Mouse (Mus musculus) limb, embryonic 10.5 days (tissue): ENCODE results near the gene Inf2. TPM values are rescaled to one million over a fixed set of nuclear protein-coding genes. Genes with fewer than 3 reads are reported as not detected.

Experiments
- DNase-seq: peaks from one replicate; pipeline ENCODE4 v3.0.0-alpha.2; 2017; ENCODE audit warnings: low spot score
- H3K27ac ChIP-seq: fragments of 300-500 bp; sonication (generic); 2 replicates; pipeline ENCODE4 v1.5.1; 2016; ENCODE audit warnings: mild to moderate bottlenecking
- H3K27me3 ChIP-seq: fragments of 300-500 bp; sonication (generic); 2 replicates; pipeline ENCODE4 v1.6.1; 2016; ENCODE audit warnings: low read depth, mild to moderate bottlenecking; ENCODE audit not compliant: poor library complexity, severe bottlenecking
- H3K36me3 ChIP-seq: fragments of 300-500 bp; sonication (generic); 2 replicates; pipeline ENCODE4 v1.6.1; 2016; ENCODE audit warnings: mild to moderate bottlenecking, moderate library complexity
- H3K4me1 ChIP-seq: fragments of 300-500 bp; sonication (generic); 2 replicates; pipeline ENCODE4 v1.6.1; 2016
- H3K4me3 ChIP-seq: fragments of 300-500 bp; sonication (generic); 2 replicates; pipeline ENCODE4 v1.5.1; 2016; ENCODE audit warnings: mild to moderate bottlenecking, moderate library complexity
- H3K9me3 ChIP-seq: fragments of 300-500 bp; sonication (generic); replicated peaks from 2 replicates; pipeline ENCODE4 v1.6.1; 2016; ENCODE audit warnings: mild to moderate bottlenecking
- WGBS: fragments of 180-500 bp; shearing (Covaris S2); methylation state at CpG from one replicate; pipeline ENCODE4 v1.1.7; 2016; 5-methylcytosine and 5-hydroxymethylcytosine counted together
- polyA plus RNA-seq: library from polyadenylated mRNA; unstranded; fragments of >200 nt; fragmentation: Nextera tagmentation; extraction: Ambion mirVana; gene quantifications from 2 replicates; pipeline ENCODE4 v1.2.1, GENCODE M21; 2016

Gene Inf2
- polyA plus RNA-seq, 1 experiment from 2014 or later, result 1.6 TPM

- peaks cover 17% of the 10 kb centered on the region for H3K4me1 ChIP-seq
- H3K9me3 ChIP-seq, result no peaks in the 10 kb centered on the region
- peaks cover 38% of the 10 kb centered on the region for H3K36me3 ChIP-seq
- H3K4me3 ChIP-seq, result peak overlapping the region; percentile 90
- H3K27ac ChIP-seq, result peak overlapping the region; percentile 88
- no peaks in the 10 kb centered on the region for H3K27me3 ChIP-seq
- no peak for DNase-seq
- under 1% methylated on average over 75 of the region's 75 CpGs for WGBS
Observed at GRCm38 (mm10) chr12:112644855-112645506, 56.4 kb downstream of the Inf2 start.

GRCm38 (mm10) chr12:112646139-112646538, 57.6 kb downstream of the Inf2 start:
- 68% methylated on average over 6 of the region's 6 CpGs for WGBS
- H3K4me1 ChIP-seq, result peaks cover 17% of the 10 kb centered on the region
- H3K36me3 ChIP-seq, result peaks cover 50% of the 10 kb centered on the region
- no peaks in the 10 kb centered on the region for H3K27me3 ChIP-seq
- H3K9me3 ChIP-seq, result no peaks in the 10 kb centered on the region
- H3K4me3 ChIP-seq, result peak overlapping the region; percentile 90
- H3K27ac ChIP-seq, result no peak overlapping the region
- DNase-seq, result no peak

GRCm38 (mm10) chr12:112648081-112648480, 59.5 kb downstream of the Inf2 start:
- no peak for DNase-seq
- no peaks in the 10 kb centered on the region for H3K27me3 ChIP-seq
- no peak overlapping the region for H3K27ac ChIP-seq
- WGBS, result 95% methylated on average over 5 of the region's 5 CpGs
- H3K36me3 ChIP-seq, result peaks cover 69% of the 10 kb centered on the region
- H3K4me3 ChIP-seq, result no peak overlapping the region
- H3K9me3 ChIP-seq, result no peaks in the 10 kb centered on the region
- H3K4me1 ChIP-seq, result peaks cover 17% of the 10 kb centered on the region

- Histone ChIP-seq H3K4me3 (no peak overlapping the region), H3K27ac (no peak overlapping the region), H3K9me3 (no peaks in the 10 kb centered on the region), H3K4me1 (no peaks in the 10 kb centered on the region), H3K36me3 (peaks cover 100% of the 10 kb centered on the region), H3K27me3 (no peaks in the 10 kb centered on the region)
- no peak for DNase-seq
- WGBS, result 86% methylated on average over 5 of the region's 5 CpGs
Observed at GRCm38 (mm10) chr12:112651778-112652439, 63.3 kb downstream of the Inf2 start.

GRCm38 (mm10) chr12:112653157-112653824, 64.7 kb downstream of the Inf2 start:
- Histone ChIP-seq H3K36me3 (peaks cover 100% of the 10 kb centered on the region), H3K9me3 (no peaks in the 10 kb centered on the region), H3K4me3 (no peak overlapping the region), H3K27ac (no peak overlapping the region), H3K4me1 (no peaks in the 10 kb centered on the region), H3K27me3 (no peaks in the 10 kb centered on the region)
- WGBS, result 66% methylated on average over 7 of the region's 7 CpGs
- DNase-seq, result peak; percentile 81

- Histone ChIP-seq H3K27ac (no peak overlapping the region), H3K4me3 (no peak overlapping the region), H3K27me3 (no peaks in the 10 kb centered on the region), H3K36me3 (peaks cover 100% of the 10 kb centered on the region), H3K9me3 (no peaks in the 10 kb centered on the region), H3K4me1 (no peaks in the 10 kb centered on the region)
- no peak for DNase-seq
- 91% methylated on average over 5 of the region's 5 CpGs for WGBS
Observed at GRCm38 (mm10) chr12:112654076-112654475, 65.5 kb downstream of the Inf2 start.

- Histone ChIP-seq H3K4me1 (peaks cover 15% of the 10 kb centered on the region), H3K36me3 (peaks cover 100% of the 10 kb centered on the region), H3K27me3 (no peaks in the 10 kb centered on the region), H3K9me3 (no peaks in the 10 kb centered on the region), H3K4me3 (no peak overlapping the region), H3K27ac (no peak overlapping the region)
- no peak for DNase-seq
- 95% methylated on average over 7 of the region's 7 CpGs for WGBS
Observed at GRCm38 (mm10) chr12:112658619-112659018, 70.0 kb downstream of the Inf2 start.

- Histone ChIP-seq H3K36me3 (peaks cover 100% of the 10 kb centered on the region), H3K4me3 (no peak overlapping the region), H3K9me3 (no peaks in the 10 kb centered on the region), H3K4me1 (peaks cover 20% of the 10 kb centered on the region), H3K27ac (no peak overlapping the region), H3K27me3 (no peaks in the 10 kb centered on the region)
- WGBS, result 84% methylated on average over 6 of the region's 6 CpGs
- no peak for DNase-seq
Observed at GRCm38 (mm10) chr12:112659109-112659508, 70.5 kb downstream of the Inf2 start.

- Histone ChIP-seq H3K4me3 (no peak overlapping the region), H3K27me3 (no peaks in the 10 kb centered on the region), H3K9me3 (no peaks in the 10 kb centered on the region), H3K27ac (0 out of 2 replicates have a peak overlapping the region, but pooled peaks have one; percentile 19), H3K36me3 (peaks cover 100% of the 10 kb centered on the region), H3K4me1 (peaks cover 25% of the 10 kb centered on the region)
- DNase-seq, result no peak
- WGBS, result 56% methylated on average over 5 of the region's 5 CpGs
Observed at GRCm38 (mm10) chr12:112660576-112661326, 72.2 kb downstream of the Inf2 start.

GRCm38 (mm10) chr12:112661327-112661605, 72.7 kb downstream of the Inf2 start:
- Histone ChIP-seq H3K36me3 (peaks cover 100% of the 10 kb centered on the region), H3K27me3 (no peaks in the 10 kb centered on the region), H3K4me1 (peaks cover 25% of the 10 kb centered on the region), H3K27ac (0 out of 2 replicates have a peak overlapping the region, but pooled peaks have one; percentile 10), H3K9me3 (no peaks in the 10 kb centered on the region), H3K4me3 (no peak overlapping the region)
- DNase-seq, result no peak
- 88% methylated on average over 3 of the region's 3 CpGs for WGBS

GRCm38 (mm10) chr12:112661851-112662250, 73.3 kb downstream of the Inf2 start:
- Histone ChIP-seq H3K9me3 (no peaks in the 10 kb centered on the region), H3K4me3 (no peak overlapping the region), H3K36me3 (peaks cover 100% of the 10 kb centered on the region), H3K27ac (no peak overlapping the region), H3K4me1 (peaks cover 25% of the 10 kb centered on the region), H3K27me3 (no peaks in the 10 kb centered on the region)
- 88% methylated on average over 9 of the region's 9 CpGs for WGBS
- no peak for DNase-seq

GRCm38 (mm10) chr12:112663303-112663702, 74.7 kb downstream of the Inf2 start:
- H3K9me3 ChIP-seq, result no peaks in the 10 kb centered on the region
- H3K4me3 ChIP-seq, result no peak overlapping the region
- no peak for DNase-seq
- 91% methylated on average over 11 of the region's 11 CpGs for WGBS
- no peaks in the 10 kb centered on the region for H3K27me3 ChIP-seq
- no peak overlapping the region for H3K27ac ChIP-seq
- peaks cover 100% of the 10 kb centered on the region for H3K36me3 ChIP-seq
- peaks cover 25% of the 10 kb centered on the region for H3K4me1 ChIP-seq

- no peak for DNase-seq
- H3K27me3 ChIP-seq, result no peaks in the 10 kb centered on the region
- H3K4me1 ChIP-seq, result peaks cover 25% of the 10 kb centered on the region
- no peak overlapping the region for H3K4me3 ChIP-seq
- peaks cover 100% of the 10 kb centered on the region for H3K36me3 ChIP-seq
- no peaks in the 10 kb centered on the region for H3K9me3 ChIP-seq
- WGBS, result 95% methylated on average over 12 of the region's 12 CpGs
- no peak overlapping the region for H3K27ac ChIP-seq
Observed at GRCm38 (mm10) chr12:112663716-112664115, 75.1 kb downstream of the Inf2 start.
